Mouse (Mus musculus) E14TG2a.4 (cell line): ENCODE data around the gene Ccni.

Experiments
- CTCF ChIP-seq: conservative IDR thresholded peaks from 2 replicates; pipeline ENCODE4 v1.5.1; 2014; ENCODE audit warnings: low read length
- NANOG ChIP-seq: IDR thresholded peaks from 2 replicates; pipeline ENCODE4 v1.6.1; 2014; ENCODE audit warnings: borderline replicate concordance, low read length, mixed read lengths
- POU5F1 ChIP-seq: IDR thresholded peaks from 2 replicates; pipeline ENCODE4 v1.6.1; 2014; ENCODE audit warnings: low read length, borderline replicate concordance

DNA sequence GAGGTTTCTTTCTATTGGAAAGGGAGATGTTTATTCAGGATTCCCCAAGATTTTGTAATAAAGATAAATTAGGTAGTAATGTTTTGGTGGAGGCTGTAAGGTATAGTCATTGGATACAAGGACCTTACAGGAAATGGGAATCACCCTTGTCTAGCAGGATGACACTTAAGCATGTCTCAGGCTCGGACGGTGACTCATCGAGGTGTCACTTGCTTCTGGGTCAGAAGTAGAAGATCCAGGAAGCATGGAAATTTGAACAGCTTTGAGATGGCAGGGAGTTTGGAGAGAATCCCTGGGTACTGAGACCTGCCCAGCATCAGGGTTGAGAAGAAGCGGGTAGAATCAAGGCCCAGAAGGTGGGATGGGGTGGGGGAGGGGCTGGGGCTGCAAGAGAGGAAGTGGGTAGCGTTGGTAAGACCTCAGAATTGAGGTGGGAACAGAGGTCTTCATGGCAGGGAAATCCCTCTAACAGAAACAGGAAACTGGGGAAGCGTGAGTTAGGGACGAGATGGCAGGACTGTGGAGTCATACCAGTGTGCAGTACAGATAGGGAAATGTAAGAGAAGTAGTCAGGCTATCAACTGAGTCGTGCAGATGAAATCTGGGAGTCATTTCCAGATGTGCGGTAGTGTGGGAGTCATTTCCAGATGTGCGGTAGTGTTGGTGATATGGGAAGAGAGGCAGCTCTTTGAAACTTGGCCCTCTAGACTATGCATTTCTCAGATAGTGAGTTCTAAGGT, 70.8 kb downstream of the Ccni start:
- TF ChIP-seq CTCF (no peak), POU5F1 (no peak), NANOG (no peak)
